8 mouse cellular contexts compared by ENCODE assay signal in genomic region chr4:152477106-152477465, GRCm38 (mm10). TPM values are rescaled to one million over a fixed set of nuclear protein-coding genes. Genes with fewer than 3 reads are reported as not detected.
DNase-seq lines count a peak whose midpoint lies in the region; ATAC-seq and TF ChIP-seq lines count a peak whose summit lies in the region.

No protein-coding gene starts in this region.

- no peak for TF ChIP-seq POLR2A in CH12.LX (IDR thresholded peaks at IDR 0.05; ENCODE audit: low read depth, low read length)

- H3K4me3 ChIP-seq in heart, embryonic 11.5 days (ENCODE audit: low read depth, low read length), result peak overlapping the region; percentile 68
- peak overlapping the region in 2 of 3 experiments; percentile 30 to 76 for H3K4me3 ChIP-seq in CH12.LX (replicated peaks in 1 of 3; ENCODE audit: low read depth in 2 of 3, low read length in 2 of 3, poor library complexity in 1 of 3)
- H3K4me3 ChIP-seq in forebrain, embryonic 12.5 days (replicated peaks), result peak overlapping the region; percentile 59
- peak overlapping the region; percentile 59 for H3K4me3 ChIP-seq in liver, embryonic 13.5 days (replicated peaks)

- peak overlapping the region; percentile 79 for H3K4me2 ChIP-seq in heart, embryonic 11.5 days
- H3K4me2 ChIP-seq in CH12.LX (ENCODE audit: insufficient read depth, low read depth, poor library complexity, severe bottlenecking), result peak overlapping the region; percentile 55
- H3K4me2 ChIP-seq in forebrain, embryonic 12.5 days, result peak overlapping the region; percentile 92
- H3K4me2 ChIP-seq in liver, embryonic 13.5 days, result peak overlapping the region; percentile 61

- ATAC-seq in heart, embryonic 11.5 days (replicated peaks; ENCODE audit: insufficient number of reproducible peaks, low FRiP score, low TSS enrichment), result peak; percentile 6; the same call in 1 of the 2 replicates
- no peak; the same call in 1 of the 2 replicates for ATAC-seq in forebrain, embryonic 12.5 days (ENCODE audit: low FRiP score)
- no peak; the same call in 1 of the 2 replicates for ATAC-seq in liver, embryonic 13.5 days (ENCODE audit: low read depth)

- no peaks in the 10 kb centered on the region for H3K79me2 ChIP-seq in CH12.LX (replicated peaks; ENCODE audit: control insufficient read depth, extremely low read depth, insufficient read depth, poor library complexity, severe bottlenecking)

- H3K27ac ChIP-seq in heart, embryonic 11.5 days (ENCODE audit: low read depth, low read length), result no peak overlapping the region
- no peak overlapping the region for H3K27ac ChIP-seq in CH12.LX (ENCODE audit: insufficient read depth, low read depth)
- H3K27ac ChIP-seq in forebrain, embryonic 12.5 days, result no peak overlapping the region
- H3K27ac ChIP-seq in liver, embryonic 13.5 days, result no peak overlapping the region

- H3K9ac ChIP-seq in heart, embryonic 11.5 days (ENCODE audit: low read depth, low read length), result peak overlapping the region; percentile 48; the same call in 1 of the 2 replicates
- H3K9ac ChIP-seq in CH12.LX (ENCODE audit: insufficient read depth, low read depth), result no peak overlapping the region; the same call in 1 of the 2 replicates
- peak overlapping the region; percentile 79 for H3K9ac ChIP-seq in forebrain, embryonic 12.5 days
- no peak overlapping the region for H3K9ac ChIP-seq in liver, embryonic 13.5 days

- dilution Hi-C loops in CH12.LX (cut with MboI; ENCODE audit: extremely low pct_ligation_motif_present, extremely low pct_unique_long_range_greater_than_20kb, low sequenced_read_pairs), result no loop called here

- no peak for TF ChIP-seq RAD21 in CH12.LX (IDR thresholded peaks at IDR 0.05; ENCODE audit: low read depth, low read length)

- no peak for DNase-seq in heart, adult 18-20 months
- DNase-seq in CH12.LX (ENCODE audit: extremely low read depth), result no peak
- no peak for DNase-seq in liver, embryonic 13.5 days
- DNase-seq in thymus, postnatal 0 days (ENCODE audit: low spot score), result no peak
- DNase-seq in ovary, postnatal 36 days (ENCODE audit: low spot score), result no peak
- no peak for DNase-seq in gastrocnemius, postnatal 4 days (ENCODE audit: low spot score in 2 of 2)

- under 1% methylated on average over 18 of the region's 21 CpGs for WGBS in heart, embryonic 11.5 days (ENCODE audit: insufficient replicate concordance)
- WGBS in forebrain, embryonic 12.5 days, result 1% methylated on average over 21 of the region's 21 CpGs
- 1% methylated on average over 21 of the region's 21 CpGs for WGBS in liver, embryonic 13.5 days (ENCODE audit: insufficient replicate concordance)

- peaks cover 6% of the 10 kb centered on the region for H3K9me3 ChIP-seq in heart, embryonic 11.5 days (replicated peaks; ENCODE audit: control insufficient read depth, low read length)
- peaks cover 84% of the 10 kb centered on the region for H3K9me3 ChIP-seq in CH12.LX (replicated peaks; ENCODE audit: low read length)
- H3K9me3 ChIP-seq in forebrain, embryonic 12.5 days, result peaks cover 7% of the 10 kb centered on the region
- no peaks in the 10 kb centered on the region for H3K9me3 ChIP-seq in liver, embryonic 13.5 days (replicated peaks)

- TF ChIP-seq EP300 in CH12.LX (IDR thresholded peaks at IDR 0.05; ENCODE audit: low read length), result no peak

- no peak for TF ChIP-seq CTCF in CH12.LX (conservative IDR thresholded peaks at IDR 0.05 in 1 of 2, IDR thresholded peaks at IDR 0.05 in 1 of 2; ENCODE audit: low read depth in 2 of 2, low read length in 2 of 2)

- peaks cover 9% of the 10 kb centered on the region for H3K4me1 ChIP-seq in heart, embryonic 11.5 days (ENCODE audit: control insufficient read depth, insufficient read depth, low read length)
- H3K4me1 ChIP-seq in CH12.LX (ENCODE audit: control insufficient read depth in 1 of 2, insufficient read depth in 2 of 2), result peaks cover 0 to 10% of the 10 kb centered on the region in 2 experiments; a peak in 2 of 4 replicates
- H3K4me1 ChIP-seq in forebrain, embryonic 12.5 days, result peaks cover 24% of the 10 kb centered on the region
- H3K4me1 ChIP-seq in liver, embryonic 13.5 days (replicated peaks), result peaks cover 17% of the 10 kb centered on the region

- no peaks in the 10 kb centered on the region for H3K36me3 ChIP-seq in heart, embryonic 11.5 days (ENCODE audit: control insufficient read depth, insufficient read depth, low read length)
- no peaks in the 10 kb centered on the region for H3K36me3 ChIP-seq in CH12.LX (replicated peaks in 1 of 2; ENCODE audit: control insufficient read depth in 1 of 2, insufficient read depth in 1 of 2, low read length in 1 of 2)
- H3K36me3 ChIP-seq in forebrain, embryonic 12.5 days (replicated peaks), result peaks cover 8% of the 10 kb centered on the region
- H3K36me3 ChIP-seq in liver, embryonic 13.5 days, result no peaks in the 10 kb centered on the region

- in situ Hi-C loops in CH12.LX (cut with MboI; ENCODE audit: low pct_ligation_motif_present, low pct_unique_long_range_greater_than_20kb, low sequenced_read_pairs), result loop anchor here (25.0 kb wide), 1 partner anchor 1460 kb away; no protein-coding TSS in a partner anchor

- H3K27me3 ChIP-seq in heart, embryonic 11.5 days (ENCODE audit: control insufficient read depth, insufficient read depth, low read length), result peaks cover 21% of the 10 kb centered on the region
- no peaks in the 10 kb centered on the region for H3K27me3 ChIP-seq in CH12.LX (replicated peaks)
- peaks cover 22% of the 10 kb centered on the region for H3K27me3 ChIP-seq in forebrain, embryonic 12.5 days
- H3K27me3 ChIP-seq in liver, embryonic 13.5 days, result peaks cover 50% of the 10 kb centered on the region

TF ChIP-seq in CH12.LX, 34 proteins besides CTCF, POLR2A, EP300 and RAD21:
- TF ChIP-seq MEF2A (IDR thresholded peaks at IDR 0.05; ENCODE audit: borderline replicate concordance, low read depth, low read length) (no peak), TBP (conservative IDR thresholded peaks at IDR 0.05; ENCODE audit: low read depth, low read length) (no peak), GABPA (IDR thresholded peaks at IDR 0.05; ENCODE audit: insufficient replicate concordance, low read depth, low read length) (no peak), HCFC1 (IDR thresholded peaks at IDR 0.05; ENCODE audit: low read depth, low read length) (no peak), MYC (IDR thresholded peaks at IDR 0.05; ENCODE audit: low read depth, low read length) (no peak), PAX5 (IDR thresholded peaks at IDR 0.05; ENCODE audit: low read length) (no peak), NRF1 (IDR thresholded peaks at IDR 0.05; ENCODE audit: low read depth, low read length) (no peak), SIN3A (IDR thresholded peaks at IDR 0.05; ENCODE audit: low read length) (no peak), BHLHE40 (IDR thresholded peaks at IDR 0.05; ENCODE audit: low read depth, low read length) (no peak)

RNA-seq across cellular contexts. Expression of gene Nphp4, which starts 0.6 kb away (rescaled TPM):
- 1.7 and 1.9 TPM in 2 replicates for polyA plus RNA-seq in heart, embryonic 11.5 days (2014; fragmentation: Nextera tagmentation; extraction: Ambion mirVana)
- 1 to 10 TPM in 1 of 2 experiments, under 1 TPM in 1; 0.90 to 1.1 TPM for total RNA-seq in heart, adult 18-20 months (2021)
- 0.29 and 0.68 TPM in 2 replicates for total RNA-seq in CH12.LX (2012; rRNA removed)
- 0.15 TPM in 1 of 2 replicates, not detected in the other for total RNA-seq in CH12.LX (2014; rRNA removed)
- polyA plus RNA-seq in CH12.LX (2012; ENCODE audit: insufficient read length, low read depth), result 0.09 TPM in 1 of 2 replicates, not detected in the other
- 7.3 and 7.5 TPM in 2 replicates for polyA plus RNA-seq in forebrain, embryonic 12.5 days (2016; fragmentation: Nextera tagmentation; extraction: Ambion mirVana)
- polyA plus RNA-seq in liver, embryonic 13.5 days (2015; fragmentation: Nextera tagmentation; extraction: Ambion mirVana), result 0.16 TPM in 2 replicates
- polyA plus RNA-seq in thymus, postnatal 0 days (2015; fragmentation: Nextera tagmentation; extraction: Ambion mirVana), result 0.96 and 1.3 TPM in 2 replicates
- 1 to 10 TPM; 2.0 to 2.5 TPM for total RNA-seq in gastrocnemius, postnatal 4 days (2021)

RNA-seq across cellular contexts. Expression of gene Kcnab2, which starts 0.6 kb away (rescaled TPM):
- polyA plus RNA-seq in heart, embryonic 11.5 days (2014; fragmentation: Nextera tagmentation; extraction: Ambion mirVana), result 2.2 and 3.5 TPM in 2 replicates
- total RNA-seq in heart, adult 18-20 months (2021), result 1 to 10 TPM; 2.7 to 3.3 TPM
- total RNA-seq in CH12.LX (2012; rRNA removed), result 56.3 and 58.3 TPM in 2 replicates
- total RNA-seq in CH12.LX (2014; rRNA removed), result 35.3 and 35.7 TPM in 2 replicates
- 95.8 and 116 TPM in 2 replicates for polyA plus RNA-seq in CH12.LX (2012; ENCODE audit: insufficient read length, low read depth)
- 16.6 and 17.1 TPM in 2 replicates for polyA plus RNA-seq in forebrain, embryonic 12.5 days (2016; fragmentation: Nextera tagmentation; extraction: Ambion mirVana)
- 8.3 and 9.6 TPM in 2 replicates for polyA plus RNA-seq in liver, embryonic 13.5 days (2015; fragmentation: Nextera tagmentation; extraction: Ambion mirVana)
- polyA plus RNA-seq in thymus, postnatal 0 days (2015; fragmentation: Nextera tagmentation; extraction: Ambion mirVana), result 75.7 and 83.1 TPM in 2 replicates
- total RNA-seq in gastrocnemius, postnatal 4 days (2021), result 1 to 10 TPM; 5.6 to 6.1 TPM

Comparison
In these comparisons a context has a peak if more than half of its experiments do, and no peak if none do; other contexts are left out.
1. H3K9ac ChIP-seq: peak in heart, embryonic 11.5 days (single experiment) and forebrain, embryonic 12.5 days (single experiment); none in CH12.LX (single experiment) and liver, embryonic 13.5 days (single experiment).
2. Peak in every context shown above with its lines, with median percentiles within 50 percentile points of each other: H3K4me2 ChIP-seq and H3K4me3 ChIP-seq.